Mouse (Mus musculus): Measurements from ENCODE around the gene 4930535I16Rik. TPM values are rescaled to one million over a fixed set of nuclear protein-coding genes. Genes with fewer than 3 reads are reported as not detected.
"Not testable (repeated sequence)": the region's sequence is repeated elsewhere in the genome, so short reads cannot be mapped to it uniquely, and the experiment has no call there.

Gene 4930535I16Rik
- polyA plus RNA-seq, 1 experiment from 2014 or later: not detected

GRCm38 (mm10) chr4:123948901-123949300 is 31.1 kb upstream of the 4930535I16Rik start:
- WGBS: 75% methylated on average over 6 of the region's 6 CpGs
- no peaks in the 10 kb centered on the region for H3K9me3 ChIP-seq (ENCODE audit: control insufficient read depth, low read depth, low read length)
- no peak overlapping the region for H3K9ac ChIP-seq (replicated peaks; ENCODE audit: low read depth, low read length)
- H3K27me3 ChIP-seq (ENCODE audit: control insufficient read depth, insufficient read depth, low read length): no peaks in the 10 kb centered on the region
- no peak for ATAC-seq (ENCODE audit: insufficient number of reproducible peaks, insufficient read depth, low FRiP score, low read depth)
- H3K36me3 ChIP-seq (ENCODE audit: control insufficient read depth, insufficient read depth, low read length): no peaks in the 10 kb centered on the region
- H3K4me1 ChIP-seq (ENCODE audit: control insufficient read depth, insufficient read depth, low read length): no peaks in the 10 kb centered on the region
- H3K4me3 ChIP-seq (ENCODE audit: low read depth, low read length): no peak overlapping the region
- no peak overlapping the region for H3K27ac ChIP-seq (ENCODE audit: low read length)
- no peak overlapping the region for H3K4me2 ChIP-seq (replicated peaks; ENCODE audit: low read depth, low read length)

- Histone ChIP-seq H3K4me1 (ENCODE audit: control insufficient read depth, insufficient read depth, low read length) (no peaks in the 10 kb centered on the region), H3K36me3 (ENCODE audit: control insufficient read depth, insufficient read depth, low read length) (no peaks in the 10 kb centered on the region), H3K4me3 (ENCODE audit: low read depth, low read length) (no peak overlapping the region), H3K27ac (ENCODE audit: low read length) (no peak overlapping the region), H3K9ac (replicated peaks; ENCODE audit: low read depth, low read length) (no peak overlapping the region), H3K9me3 (ENCODE audit: control insufficient read depth, low read depth, low read length) (no peaks in the 10 kb centered on the region), H3K4me2 (replicated peaks; ENCODE audit: low read depth, low read length) (no peak overlapping the region), H3K27me3 (ENCODE audit: control insufficient read depth, insufficient read depth, low read length) (no peaks in the 10 kb centered on the region)
- 48% methylated on average over 5 of the region's 5 CpGs for WGBS
- no peak for ATAC-seq (ENCODE audit: insufficient number of reproducible peaks, insufficient read depth, low FRiP score, low read depth)
Measured at GRCm38 (mm10) chr4:123947149-123947548, 29.3 kb upstream of the 4930535I16Rik start.

GRCm38 (mm10) chr4:123946701-123947100 is 28.9 kb upstream of the 4930535I16Rik start:
- no peaks in the 10 kb centered on the region for H3K4me1 ChIP-seq (ENCODE audit: control insufficient read depth, insufficient read depth, low read length)
- no peak overlapping the region for H3K27ac ChIP-seq (ENCODE audit: low read length)
- no peak overlapping the region for H3K9ac ChIP-seq (replicated peaks; ENCODE audit: low read depth, low read length)
- ATAC-seq (ENCODE audit: insufficient number of reproducible peaks, insufficient read depth, low FRiP score, low read depth): no peak
- no peak overlapping the region for H3K4me2 ChIP-seq (replicated peaks; ENCODE audit: low read depth, low read length)
- H3K4me3 ChIP-seq (ENCODE audit: low read depth, low read length): no peak overlapping the region
- 90% methylated on average over 4 of the region's 4 CpGs for WGBS
- no peaks in the 10 kb centered on the region for H3K9me3 ChIP-seq (ENCODE audit: control insufficient read depth, low read depth, low read length)
- no peaks in the 10 kb centered on the region for H3K27me3 ChIP-seq (ENCODE audit: control insufficient read depth, insufficient read depth, low read length)
- H3K36me3 ChIP-seq (ENCODE audit: control insufficient read depth, insufficient read depth, low read length): no peaks in the 10 kb centered on the region

- 69% methylated on average over 7 of the region's 7 CpGs for WGBS
- not testable (repeated sequence) for ATAC-seq (ENCODE audit: insufficient number of reproducible peaks, insufficient read depth, low FRiP score, low read depth); H3K4me2 ChIP-seq (replicated peaks; ENCODE audit: low read depth, low read length); H3K27me3 ChIP-seq (ENCODE audit: control insufficient read depth, insufficient read depth, low read length); H3K27ac ChIP-seq (ENCODE audit: low read length); H3K4me3 ChIP-seq (ENCODE audit: low read depth, low read length); H3K9me3 ChIP-seq (ENCODE audit: control insufficient read depth, low read depth, low read length); H3K4me1 ChIP-seq (ENCODE audit: control insufficient read depth, insufficient read depth, low read length); H3K9ac ChIP-seq (replicated peaks; ENCODE audit: low read depth, low read length)
- peaks cover 11% of the 10 kb centered on the region for H3K36me3 ChIP-seq (ENCODE audit: control insufficient read depth, insufficient read depth, low read length)
Measured at GRCm38 (mm10) chr4:123940878-123941277, 23.1 kb upstream of the 4930535I16Rik start.

GRCm38 (mm10) chr4:123939838-123940237 is 22.0 kb upstream of the 4930535I16Rik start:
- Histone ChIP-seq H3K27ac (ENCODE audit: low read length) (no peak overlapping the region), H3K4me2 (replicated peaks; ENCODE audit: low read depth, low read length) (no peak overlapping the region), H3K9me3 (ENCODE audit: control insufficient read depth, low read depth, low read length) (no peaks in the 10 kb centered on the region), H3K36me3 (ENCODE audit: control insufficient read depth, insufficient read depth, low read length) (peaks cover 20% of the 10 kb centered on the region), H3K4me3 (ENCODE audit: low read depth, low read length) (no peak overlapping the region), H3K27me3 (ENCODE audit: control insufficient read depth, insufficient read depth, low read length) (no peaks in the 10 kb centered on the region), H3K9ac (replicated peaks; ENCODE audit: low read depth, low read length) (no peak overlapping the region), H3K4me1 (ENCODE audit: control insufficient read depth, insufficient read depth, low read length) (no peaks in the 10 kb centered on the region)
- 4% methylated on average over 4 of the region's 4 CpGs for WGBS
- no peak for ATAC-seq (ENCODE audit: insufficient number of reproducible peaks, insufficient read depth, low FRiP score, low read depth)

- 93% methylated on average over 7 of the region's 7 CpGs for WGBS
- Histone ChIP-seq H3K4me2 (replicated peaks; ENCODE audit: low read depth, low read length) (no peak overlapping the region), H3K4me3 (ENCODE audit: low read depth, low read length) (no peak overlapping the region), H3K27ac (ENCODE audit: low read length) (no peak overlapping the region), H3K9ac (replicated peaks; ENCODE audit: low read depth, low read length) (no peak overlapping the region), H3K36me3 (ENCODE audit: control insufficient read depth, insufficient read depth, low read length) (peaks cover 49% of the 10 kb centered on the region), H3K4me1 (ENCODE audit: control insufficient read depth, insufficient read depth, low read length) (no peaks in the 10 kb centered on the region), H3K9me3 (ENCODE audit: control insufficient read depth, low read depth, low read length) (no peaks in the 10 kb centered on the region), H3K27me3 (ENCODE audit: control insufficient read depth, insufficient read depth, low read length) (no peaks in the 10 kb centered on the region)
- no peak for ATAC-seq (ENCODE audit: insufficient number of reproducible peaks, insufficient read depth, low FRiP score, low read depth)
Measured at GRCm38 (mm10) chr4:123936059-123936458, 18.2 kb upstream of the 4930535I16Rik start.

- Histone ChIP-seq H3K4me3 (ENCODE audit: low read depth, low read length) (no peak overlapping the region), H3K9me3 (ENCODE audit: control insufficient read depth, low read depth, low read length) (no peaks in the 10 kb centered on the region), H3K4me2 (replicated peaks; ENCODE audit: low read depth, low read length) (no peak overlapping the region), H3K36me3 (ENCODE audit: control insufficient read depth, insufficient read depth, low read length) (peaks cover 54% of the 10 kb centered on the region), H3K27ac (ENCODE audit: low read length) (no peak overlapping the region), H3K9ac (replicated peaks; ENCODE audit: low read depth, low read length) (no peak overlapping the region), H3K4me1 (ENCODE audit: control insufficient read depth, insufficient read depth, low read length) (no peaks in the 10 kb centered on the region), H3K27me3 (ENCODE audit: control insufficient read depth, insufficient read depth, low read length) (no peaks in the 10 kb centered on the region)
- WGBS: 89% methylated on average over 4 of the region's 4 CpGs
- ATAC-seq (ENCODE audit: insufficient number of reproducible peaks, insufficient read depth, low FRiP score, low read depth): no peak
Measured at GRCm38 (mm10) chr4:123934306-123934705, 16.5 kb upstream of the 4930535I16Rik start.

- Histone ChIP-seq H3K27ac (ENCODE audit: low read length) (no peak overlapping the region), H3K4me2 (replicated peaks; ENCODE audit: low read depth, low read length) (no peak overlapping the region), H3K4me1 (ENCODE audit: control insufficient read depth, insufficient read depth, low read length) (no peaks in the 10 kb centered on the region), H3K36me3 (ENCODE audit: control insufficient read depth, insufficient read depth, low read length) (peaks cover 59% of the 10 kb centered on the region), H3K9me3 (ENCODE audit: control insufficient read depth, low read depth, low read length) (no peaks in the 10 kb centered on the region), H3K9ac (replicated peaks; ENCODE audit: low read depth, low read length) (no peak overlapping the region), H3K27me3 (ENCODE audit: control insufficient read depth, insufficient read depth, low read length) (no peaks in the 10 kb centered on the region), H3K4me3 (ENCODE audit: low read depth, low read length) (no peak overlapping the region)
- ATAC-seq (ENCODE audit: insufficient number of reproducible peaks, insufficient read depth, low FRiP score, low read depth): no peak
- WGBS: 93% methylated on average over 4 of the region's 4 CpGs
Measured at GRCm38 (mm10) chr4:123929994-123930393, 12.2 kb upstream of the 4930535I16Rik start.

- ATAC-seq (ENCODE audit: insufficient number of reproducible peaks, insufficient read depth, low FRiP score, low read depth): no peak
- Histone ChIP-seq H3K27me3 (ENCODE audit: control insufficient read depth, insufficient read depth, low read length) (no peaks in the 10 kb centered on the region), H3K4me1 (ENCODE audit: control insufficient read depth, insufficient read depth, low read length) (no peaks in the 10 kb centered on the region), H3K9ac (replicated peaks; ENCODE audit: low read depth, low read length) (no peak overlapping the region), H3K4me3 (ENCODE audit: low read depth, low read length) (no peak overlapping the region), H3K27ac (ENCODE audit: low read length) (no peak overlapping the region), H3K9me3 (ENCODE audit: control insufficient read depth, low read depth, low read length) (no peaks in the 10 kb centered on the region), H3K36me3 (ENCODE audit: control insufficient read depth, insufficient read depth, low read length) (peaks cover 54% of the 10 kb centered on the region), H3K4me2 (replicated peaks; ENCODE audit: low read depth, low read length) (no peak overlapping the region)
Measured at GRCm38 (mm10) chr4:123927961-123928360, 10.1 kb upstream of the 4930535I16Rik start.

Data from stomach, embryonic 14.5 days (tissue).